Mouse (Mus musculus) liver, embryonic 14.5 days (tissue): ENCODE results near the gene Eddm3b. TPM values are rescaled to one million over a fixed set of nuclear protein-coding genes. Genes with fewer than 3 reads are reported as not detected.

Source experiments
- ATAC-seq: fragments of 200-750 bp; cut with Nextera tagmentation; 2 replicates; pipeline ENCODE4 v1.8.0; 2017; ENCODE audit warnings: moderate number of reproducible peaks, mild to moderate bottlenecking, moderate library complexity; ENCODE audit not compliant: insufficient read depth
- DNase-seq, 3 experiments: peaks; one replicate each; pipeline ENCODE4 v3.0.0-alpha.2; 2012 to 2013; ENCODE audit warnings: low read depth in 3 of 3, low spot score in 3 of 3
- H3K27ac ChIP-seq: fragments of 300-500 bp; sonication (generic); 2 replicates; pipeline ENCODE4 v1.5.1; 2014; ENCODE audit warnings: moderate library complexity, mild to moderate bottlenecking, control low read depth, inconsistent platforms
- H3K27me3 ChIP-seq: fragments of 300-500 bp; sonication (generic); 2 replicates; pipeline ENCODE4 v1.6.1; 2014; ENCODE audit warnings: mild to moderate bottlenecking, low read length, moderate library complexity; ENCODE audit not compliant: control insufficient read depth, insufficient read depth
- H3K36me3 ChIP-seq: fragments of 300-500 bp; sonication (generic); replicated peaks from 2 replicates; pipeline ENCODE4 v1.6.1; 2014; ENCODE audit warnings: low read depth; ENCODE audit not compliant: control insufficient read depth, insufficient read depth
- H3K4me1 ChIP-seq, 2 experiments: fragments of 200-500 bp in 1 of 2; fragments of 300-500 bp in 1 of 2; sonication (generic) in 1 of 2; replicated peaks; 2 replicates each; pipeline ENCODE4 v1.6.1; 2012 to 2014; ENCODE audit warnings: antibody characterized with exemption in 1 of 2, inconsistent platforms in 1 of 2, low read length in 1 of 2; ENCODE audit not compliant: control insufficient read depth in 2 of 2, insufficient read depth in 2 of 2
- H3K4me2 ChIP-seq: fragments of 300-500 bp; sonication (generic); 2 replicates; pipeline ENCODE4 v1.6.1; 2014; ENCODE audit warnings: low read depth, mild to moderate bottlenecking, control low read depth, moderate library complexity
- H3K4me3 ChIP-seq, 2 experiments: fragments of 200-500 bp in 1 of 2; fragments of 300-500 bp in 1 of 2; sonication (generic) in 1 of 2; 2 replicates each; pipeline ENCODE4 v1.5.1; 2012 to 2014; ENCODE audit warnings: low read depth in 2 of 2, low read length in 2 of 2, mild to moderate bottlenecking in 2 of 2, control low read depth in 1 of 2, inconsistent platforms in 1 of 2, moderate library complexity in 1 of 2; ENCODE audit not compliant: insufficient read depth in 1 of 2
- H3K9ac ChIP-seq: fragments of 300-500 bp; sonication (generic); replicated peaks from 2 replicates; pipeline ENCODE4 v1.6.1; 2014; ENCODE audit warnings: mild to moderate bottlenecking, control low read depth, moderate library complexity
- H3K9me3 ChIP-seq: fragments of 300-500 bp; sonication (generic); 2 replicates; pipeline ENCODE4 v1.6.1; 2016; ENCODE audit warnings: low read length, mixed read lengths; ENCODE audit not compliant: control insufficient read depth
- CTCF ChIP-seq: IDR thresholded peaks from 2 replicates; pipeline ENCODE4 v1.5.1; 2016; ENCODE audit warnings: antibody characterized with exemption, low read depth, control low read depth
- EP300 ChIP-seq: IDR thresholded peaks from 2 replicates; pipeline ENCODE4 v1.6.1; 2016; ENCODE audit warnings: antibody characterized with exemption, low read depth
- WGBS: fragments of 180-500 bp; shearing (Covaris S2); extraction: QIAGEN DNeasy Blood & Tissue Kit; methylation state at CpG from one replicate; pipeline ENCODE4 v1.1.7; 2014; ENCODE audit not compliant: insufficient replicate concordance; 5-methylcytosine and 5-hydroxymethylcytosine counted together
- polyA plus RNA-seq, 2 experiments: library from polyadenylated mRNA; depleted of rRNA in 1 of 2; stranded (reverse) in 1 of 2; unstranded in 1 of 2; fragments of >200 nt; fragmentation: Nextera tagmentation in 1 of 2; extraction: Ambion mirVana in 1 of 2; gene quantifications; 2 replicates each; pipeline versions ENCODE4 v1.2.1 to v1.2.3; 2012 to 2014

Eddm3b gene
- polyA plus RNA-seq, 2 experiments: not detected

DNA sequence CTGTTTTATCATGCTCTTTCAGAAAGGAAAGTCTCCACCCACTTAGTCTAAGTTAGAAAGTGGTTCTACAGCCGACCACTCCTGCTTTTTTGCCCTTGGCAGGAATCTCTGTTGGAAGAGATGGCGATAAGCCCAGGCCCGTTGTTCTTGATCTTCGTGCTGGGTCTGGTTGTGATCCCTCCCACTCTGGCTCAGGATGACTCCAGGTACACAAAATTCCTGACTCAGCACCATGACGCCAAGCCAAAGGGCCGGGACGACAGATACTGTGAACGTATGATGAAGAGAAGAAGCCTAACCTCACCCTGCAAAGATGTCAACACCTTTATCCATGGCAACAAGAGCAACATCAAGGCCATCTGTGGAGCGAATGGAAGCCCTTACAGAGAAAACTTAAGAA lies 12.9 kb upstream of the Eddm3b start:
- no peaks in the 10 kb centered on the region for H3K9me3 ChIP-seq
- WGBS: 66% methylated on average over 9 of the region's 9 CpGs
- TF ChIP-seq CTCF (no peak), EP300 (no peak)

GRCm38 (mm10) chr14:51103217-51103616 lies 11.0 kb upstream of the Eddm3b start:
- Histone ChIP-seq H3K27me3 (no peaks in the 10 kb centered on the region), H3K27ac (no peak overlapping the region), H3K4me1 (peaks cover 3 to 8% of the 10 kb centered on the region in 2 experiments; a peak in 3 of 4 replicates), H3K4me2 (no peak overlapping the region), H3K36me3 (no peaks in the 10 kb centered on the region), H3K9me3 (no peaks in the 10 kb centered on the region), H3K4me3 (no peak overlapping the region), H3K9ac (no peak overlapping the region)
- WGBS: 59% methylated on average over 3 of the region's 3 CpGs
- ATAC-seq (peak; percentile 24; the same call in 1 of the 2 replicates), DNase-seq (peak; percentile 62 to 63 (median 62))
- TF ChIP-seq CTCF (peak; percentile 91), EP300 (no peak)

More for the DNA sequence above, 12.9 kb upstream of the Eddm3b start:
- Histone ChIP-seq H3K27me3 (no peaks in the 10 kb centered on the region), H3K4me3 (no peak overlapping the region), H3K4me2 (no peak overlapping the region), H3K4me1 (peaks cover 0 to 4% of the 10 kb centered on the region in 2 experiments; a peak in 2 of 4 replicates), H3K9ac (no peak overlapping the region), H3K27ac (no peak overlapping the region), H3K36me3 (no peaks in the 10 kb centered on the region)
- ATAC-seq (no peak), DNase-seq (no peak)

DNA sequence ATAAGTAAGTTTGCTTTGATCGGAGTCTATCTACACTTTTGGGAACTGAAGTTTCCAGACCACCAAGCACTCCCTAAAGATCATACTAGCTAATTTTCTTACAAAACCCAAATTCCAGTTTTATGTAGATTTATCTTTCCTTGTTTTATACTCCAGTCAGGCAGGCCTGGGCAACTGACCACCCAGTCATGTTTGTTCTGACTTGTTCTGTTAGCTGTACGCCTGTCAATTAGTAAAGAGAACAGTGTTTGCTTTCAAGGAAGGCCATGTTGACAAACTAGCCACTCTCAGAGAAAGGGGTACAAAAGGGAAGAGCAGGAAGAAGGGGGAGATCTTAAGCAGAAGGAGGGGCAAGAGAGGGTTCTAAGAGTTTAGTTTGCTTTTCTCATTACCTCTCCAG lies 9.9 kb upstream of the Eddm3b start:
- DNase-seq (no peak), ATAC-seq (no peak)
- TF ChIP-seq EP300 (no peak), CTCF (no peak)
- Histone ChIP-seq H3K4me1 (peaks cover 3 to 8% of the 10 kb centered on the region in 2 experiments; a peak in 3 of 4 replicates), H3K27ac (no peak overlapping the region), H3K36me3 (no peaks in the 10 kb centered on the region), H3K4me3 (no peak overlapping the region), H3K4me2 (no peak overlapping the region), H3K9ac (no peak overlapping the region), H3K27me3 (no peaks in the 10 kb centered on the region), H3K9me3 (no peaks in the 10 kb centered on the region)
- 65% methylated on average over 2 of the region's 2 CpGs for WGBS

- Histone ChIP-seq H3K4me1 (peaks cover 3 to 8% of the 10 kb centered on the region in 2 experiments; a peak in 3 of 4 replicates), H3K4me2 (no peak overlapping the region), H3K9ac (no peak overlapping the region), H3K4me3 (no peak overlapping the region), H3K36me3 (no peaks in the 10 kb centered on the region), H3K27me3 (no peaks in the 10 kb centered on the region), H3K27ac (no peak overlapping the region), H3K9me3 (no peaks in the 10 kb centered on the region)
- TF ChIP-seq CTCF: no peak
- no peak for TF ChIP-seq EP300
- ATAC-seq: no peak
- no peak for DNase-seq
These were observed 7.7 kb upstream of the Eddm3b start for GRCm38 (mm10) chr14:51106449-51106967.

- H3K9me3 ChIP-seq: no peaks in the 10 kb centered on the region
- no peak overlapping the region for H3K27ac ChIP-seq
- H3K4me3 ChIP-seq: no peak overlapping the region
- no peak overlapping the region for H3K9ac ChIP-seq
- H3K27me3 ChIP-seq: no peaks in the 10 kb centered on the region
- TF ChIP-seq CTCF (no peak), EP300 (no peak)
- ATAC-seq: no peak
- no peaks in the 10 kb centered on the region for H3K36me3 ChIP-seq
- no peak overlapping the region for H3K4me2 ChIP-seq
- DNase-seq: no peak
- H3K4me1 ChIP-seq: peaks cover 0 to 4% of the 10 kb centered on the region in 2 experiments; a peak in 1 of 4 replicates
- WGBS: 60% methylated on average over 3 of the region's 3 CpGs
These were observed 2.3 kb upstream of the Eddm3b start for GRCm38 (mm10) chr14:51111966-51112365.
